Mouse (Mus musculus) telencephalon, adult 2 months (tissue): ENCODE data around the gene Olfr523.
A peak's percentile ranks its signal among the peaks of the same experiment; 100 is the strongest.

Experiments
- DNase-seq: peaks from one replicate; pipeline ENCODE4 v3.0.0-alpha.2; 2011; ENCODE audit warnings: low read depth, low spot score

Olfr523 gene

GRCm38 (mm10) chr7:140179176-140179575 is 6.2 kb downstream of the Olfr523 start:
- DNase-seq, result no peak

GRCm38 (mm10) chr7:140180692-140181091 is 7.7 kb downstream of the Olfr523 start:
- no peak for DNase-seq

GRCm38 (mm10) chr7:140184206-140184605 is 11.2 kb downstream of the Olfr523 start:
- no peak for DNase-seq

- no peak for DNase-seq
Observed at GRCm38 (mm10) chr7:140186646-140187620, 13.9 kb downstream of the Olfr523 start.

GRCm38 (mm10) chr7:140187721-140188390 is 14.8 kb downstream of the Olfr523 start:
- DNase-seq, result no peak

GRCm38 (mm10) chr7:140188391-140189328 is 15.6 kb downstream of the Olfr523 start:
- DNase-seq, result no peak

- no peak for DNase-seq
Observed at GRCm38 (mm10) chr7:140190435-140190834, 17.4 kb downstream of the Olfr523 start.

- no peak for DNase-seq
Observed at GRCm38 (mm10) chr7:140192445-140192844, 19.4 kb downstream of the Olfr523 start.

- no peak for DNase-seq
Observed at GRCm38 (mm10) chr7:140192851-140193250, 19.8 kb downstream of the Olfr523 start.

- DNase-seq, result peak; percentile 56
Observed at GRCm38 (mm10) chr7:140194031-140194430, 21.0 kb downstream of the Olfr523 start.

GRCm38 (mm10) chr7:140196002-140196401 is 23.0 kb downstream of the Olfr523 start:
- no peak for DNase-seq

- no peak for DNase-seq
Observed at GRCm38 (mm10) chr7:140201090-140201489, 28.1 kb downstream of the Olfr523 start.

GRCm38 (mm10) chr7:140205864-140206263 is 32.8 kb downstream of the Olfr523 start, which contains the start of gene Olfr524:
Gene Olfr524 (minus strand): TSS chr7:140205964.
- DNase-seq, result no peak

GRCm38 (mm10) chr7:140206904-140207303 is 33.9 kb downstream of the Olfr523 start:
- no peak for DNase-seq

- no peak for DNase-seq
Observed at GRCm38 (mm10) chr7:140208153-140208552, 35.1 kb downstream of the Olfr523 start.

- DNase-seq, result no peak
Observed at GRCm38 (mm10) chr7:140208677-140209076, 35.7 kb downstream of the Olfr523 start.

- DNase-seq, result no peak
Observed at GRCm38 (mm10) chr7:140213841-140214240, 40.8 kb downstream of the Olfr523 start.

- no peak for DNase-seq
Observed at GRCm38 (mm10) chr7:140217967-140218366, 45.0 kb downstream of the Olfr523 start, which contains the start of gene Cd163l1. Gene Cd163l1 (plus strand): TSS chr7:140218267.

GRCm38 (mm10) chr7:140219268-140219667 is 46.3 kb downstream of the Olfr523 start:
- no peak for DNase-seq

- DNase-seq, result no peak
Observed at GRCm38 (mm10) chr7:140220375-140220774, 47.4 kb downstream of the Olfr523 start.

- DNase-seq, result no peak
Observed at GRCm38 (mm10) chr7:140224209-140224608, 51.2 kb downstream of the Olfr523 start.
